Mouse (Mus musculus) bone marrow macrophage, adult 2 months (primary cell): ENCODE data around the gene Tmem182.

Experiments used
- CTCF ChIP-seq: IDR thresholded peaks from 2 replicates; pipeline ENCODE4 v1.5.1; 2012; ENCODE audit warnings: low read depth, mild to moderate bottlenecking, low read length, moderate library complexity
- POLR2A ChIP-seq: IDR thresholded peaks from 2 replicates; pipeline ENCODE4 v1.6.1; 2012; ENCODE audit warnings: mild to moderate bottlenecking, low read depth, low read length, borderline replicate concordance

GRCm38 (mm10) chr1:40884943-40885342, 79.5 kb downstream of the Tmem182 start:
- no peak for TF ChIP-seq CTCF
- TF ChIP-seq POLR2A = no peak
